Mouse (Mus musculus) frontal cortex, postnatal 14 days (tissue): ENCODE measurements around the gene Saxo1.
A peak's percentile ranks its signal among the peaks of the same experiment; 100 is the strongest.

Experiments
- DNase-seq, 2 experiments: peaks; one replicate each; pipeline ENCODE4 v3.0.0; 2022; ENCODE audit warnings: low spot score in 2 of 2

Gene Saxo1

GRCm38 (mm10) chr4:86527162-86528136 lies 30.7 kb downstream of the Saxo1 start:
- no peak for DNase-seq

DNA sequence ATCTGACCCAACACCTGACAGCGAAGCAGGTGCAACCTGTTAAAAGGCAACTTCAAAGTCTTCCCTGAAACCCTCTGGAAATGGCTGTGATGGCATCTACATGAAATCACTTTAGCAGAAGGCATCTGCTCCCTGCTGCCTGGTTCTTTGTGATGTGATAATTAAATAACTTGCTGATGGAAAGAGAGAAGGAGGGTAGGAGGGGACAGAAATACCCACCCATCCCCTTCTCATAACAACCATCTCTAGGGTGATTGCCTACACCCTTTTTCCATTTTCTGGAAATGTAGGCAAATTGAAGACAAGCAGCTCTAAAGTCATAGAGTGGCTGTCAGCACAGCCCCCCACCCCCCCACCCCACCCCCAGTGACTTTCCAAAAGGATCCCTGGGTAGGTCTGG lies 33.6 kb downstream of the Saxo1 start:
- no peak for DNase-seq

GRCm38 (mm10) chr4:86523771-86524170 lies 34.4 kb downstream of the Saxo1 start:
- no peak for DNase-seq

- DNase-seq, result no peak
Observed at GRCm38 (mm10) chr4:86520695-86521094, 37.4 kb downstream of the Saxo1 start.

DNA sequence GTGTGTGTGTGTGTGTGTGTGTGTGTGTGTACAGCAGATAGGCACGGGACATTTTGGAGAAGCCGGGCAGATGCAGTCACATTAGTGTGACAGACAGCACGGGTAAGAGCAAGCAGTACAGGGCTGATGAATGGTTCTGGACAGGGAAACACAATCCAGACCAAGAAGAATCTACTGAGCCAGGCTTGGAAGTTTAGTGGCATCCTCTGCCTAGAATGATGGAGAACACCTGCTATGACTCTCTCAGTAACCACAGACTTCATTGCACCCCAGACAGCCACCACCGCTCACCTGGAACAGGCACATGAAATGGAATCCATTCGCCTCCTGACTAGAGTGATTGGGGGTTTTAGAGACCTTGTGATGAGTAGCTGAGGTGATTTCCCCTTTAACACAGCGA lies 38.2 kb downstream of the Saxo1 start:
- DNase-seq, result no peak

- DNase-seq, result no peak
Observed at GRCm38 (mm10) chr4:86504656-86505055, 53.5 kb downstream of the Saxo1 start.

DNA sequence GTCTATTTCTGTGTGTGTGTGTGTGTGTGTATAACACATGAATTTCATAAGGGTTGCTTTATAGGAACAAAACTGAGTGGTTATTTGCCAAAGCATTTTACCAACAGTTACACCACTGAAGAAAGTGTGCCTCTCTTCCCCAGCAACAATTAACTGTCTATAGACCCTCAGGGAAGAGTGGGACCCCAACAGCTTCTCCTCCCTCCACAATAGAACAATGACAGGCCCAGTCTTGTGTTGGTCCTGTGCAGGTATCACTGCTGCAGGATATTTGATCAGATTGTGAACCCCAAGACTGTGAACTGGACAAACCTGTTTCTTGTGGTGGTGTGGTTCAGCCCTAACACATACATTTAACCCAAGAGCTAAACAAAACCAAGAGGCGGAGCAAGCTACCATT lies 58.6 kb downstream of the Saxo1 start:
- no peak for DNase-seq

DNA sequence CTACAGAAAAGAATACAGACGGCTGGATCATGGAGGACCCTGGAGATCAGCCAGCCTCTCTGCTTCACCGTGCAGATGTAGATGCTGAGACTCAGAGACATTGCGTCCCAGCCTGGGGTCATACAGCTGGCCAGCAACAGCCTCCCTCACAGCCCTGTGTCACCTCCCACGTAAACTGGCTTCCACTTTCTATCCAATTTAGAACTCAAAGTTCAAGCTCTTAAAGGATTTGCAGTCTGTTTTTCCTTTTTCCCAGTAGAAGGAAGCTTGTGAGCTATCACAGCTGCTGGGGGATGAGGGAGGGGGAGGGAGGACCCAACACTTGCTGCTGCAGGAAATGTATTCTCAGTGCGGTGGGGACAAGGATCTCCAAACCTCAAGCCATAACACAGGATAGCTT lies 59.4 kb downstream of the Saxo1 start:
- no peak for DNase-seq

DNA sequence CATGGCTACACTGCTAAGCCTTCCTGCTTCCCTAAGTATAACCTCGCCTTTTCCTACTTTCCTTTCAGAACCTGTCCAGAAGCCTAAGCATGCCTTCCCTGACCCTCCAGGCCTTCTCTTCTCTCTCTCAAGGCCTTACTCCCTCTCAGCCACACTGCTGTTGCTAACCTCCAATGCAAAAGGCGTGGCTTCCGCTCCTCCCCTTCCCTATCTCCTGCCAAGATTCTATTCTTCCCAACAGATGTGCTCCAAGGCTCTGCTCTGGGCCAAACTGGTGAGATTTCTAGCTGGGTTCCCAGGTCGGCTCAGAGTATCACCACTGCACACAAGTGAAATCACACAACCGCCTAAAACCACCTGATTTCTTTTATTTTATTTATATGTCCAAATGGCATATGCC lies 69.0 kb downstream of the Saxo1 start:
- no peak for DNase-seq

GRCm38 (mm10) chr4:86486901-86487300 lies 71.2 kb downstream of the Saxo1 start:
- DNase-seq, result no peak

GRCm38 (mm10) chr4:86486491-86486890 lies 71.6 kb downstream of the Saxo1 start:
- no peak for DNase-seq

- no peak for DNase-seq
Observed at GRCm38 (mm10) chr4:86485052-86485451, 73.1 kb downstream of the Saxo1 start.

GRCm38 (mm10) chr4:86483686-86484085 lies 74.4 kb downstream of the Saxo1 start:
- no peak for DNase-seq

DNA sequence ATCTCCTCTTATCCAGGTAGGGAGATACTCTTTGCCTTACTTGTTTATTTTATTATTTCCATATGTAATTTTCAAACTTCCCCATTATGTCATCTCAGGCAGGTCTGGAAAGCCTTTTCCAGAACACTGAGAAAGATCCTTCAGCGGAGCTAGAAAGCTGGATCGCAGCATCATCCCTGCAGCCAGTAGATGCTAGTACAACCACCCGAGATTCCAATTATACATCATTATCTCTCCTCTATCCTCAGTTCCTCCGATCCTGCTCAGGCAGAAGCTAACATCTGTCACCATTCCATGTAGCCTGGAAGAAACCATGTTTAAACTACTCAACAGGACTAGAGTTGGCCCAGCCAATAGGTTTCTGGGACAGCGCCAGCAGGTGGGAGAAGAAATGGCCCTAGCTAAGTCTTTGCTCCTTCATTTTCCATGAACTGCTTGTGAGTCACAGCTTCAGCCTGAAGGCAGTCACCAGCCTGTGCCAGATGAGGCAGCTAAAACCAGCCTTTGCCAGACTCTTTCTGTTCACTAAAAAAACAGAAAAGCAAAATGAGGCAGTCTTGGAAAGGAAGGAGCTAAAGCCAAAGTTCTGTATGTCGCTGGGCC lies 75.0 kb downstream of the Saxo1 start:
- DNase-seq, result peak in 1 of 2 experiments; percentile 20

DNA sequence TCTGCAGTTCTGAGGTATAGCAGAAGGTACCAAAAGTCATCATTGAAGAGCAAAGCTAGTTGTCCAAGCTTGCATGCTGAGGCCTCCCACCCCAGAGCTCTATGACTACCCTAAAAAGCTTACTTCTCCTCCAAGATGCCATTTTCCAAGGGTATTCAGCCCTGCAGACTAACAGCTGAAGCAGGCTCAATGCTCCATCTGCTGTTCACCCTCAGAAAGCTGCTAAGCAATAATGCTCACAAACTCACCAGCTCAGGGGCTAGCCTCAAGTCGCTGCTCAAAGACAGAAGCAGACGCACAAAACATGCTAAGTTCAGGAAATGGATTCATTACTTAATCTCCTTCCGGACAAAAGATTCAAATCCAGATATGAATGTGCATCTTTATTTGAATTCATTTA lies 77.2 kb downstream of the Saxo1 start:
- DNase-seq, result no peak

DNA sequence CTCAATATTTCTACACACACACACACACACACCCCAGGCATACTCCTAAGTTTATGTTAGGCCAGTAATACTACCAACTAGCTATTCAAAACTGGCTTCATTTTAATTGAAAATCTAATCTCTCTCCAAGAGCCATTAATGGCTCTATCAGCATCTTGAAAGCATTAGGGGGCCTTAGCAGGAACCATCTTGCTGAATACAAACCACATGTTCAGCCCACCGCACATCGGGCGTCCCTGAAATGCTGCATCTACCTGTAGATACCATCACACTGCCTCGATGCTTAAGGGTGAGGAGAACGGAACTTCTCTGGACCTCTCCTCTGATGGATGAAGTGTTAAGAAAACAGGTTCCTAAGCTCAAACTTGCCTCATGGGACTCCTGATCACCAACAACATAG lies 93.3 kb downstream of the Saxo1 start:
- no peak for DNase-seq

DNA sequence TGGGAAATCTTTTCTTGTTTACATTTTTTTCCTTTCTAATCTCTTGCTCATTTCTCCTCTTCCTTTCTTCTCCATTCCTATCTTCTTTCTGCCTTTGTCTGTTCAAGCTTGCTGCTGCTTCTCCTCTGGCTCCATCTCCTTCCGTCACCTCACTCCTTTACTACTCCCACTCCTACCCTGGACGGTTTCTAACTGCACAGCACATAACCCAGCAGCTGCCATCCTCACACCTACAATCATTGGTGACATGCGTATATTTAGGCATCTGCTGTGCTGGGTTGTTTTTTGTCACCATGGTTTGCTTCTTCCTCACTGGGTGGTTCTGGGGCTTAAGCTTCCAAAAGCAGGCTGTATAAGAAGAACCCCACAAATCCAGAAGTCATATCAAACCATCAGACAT lies 107.7 kb downstream of the Saxo1 start:
- no peak for DNase-seq

GRCm38 (mm10) chr4:86436336-86436735 lies 121.8 kb downstream of the Saxo1 start:
- DNase-seq, result no peak

GRCm38 (mm10) chr4:86435631-86436030 lies 122.5 kb downstream of the Saxo1 start:
- no peak for DNase-seq

GRCm38 (mm10) chr4:86428091-86428745 lies 129.9 kb downstream of the Saxo1 start:
- DNase-seq, result no peak

DNA sequence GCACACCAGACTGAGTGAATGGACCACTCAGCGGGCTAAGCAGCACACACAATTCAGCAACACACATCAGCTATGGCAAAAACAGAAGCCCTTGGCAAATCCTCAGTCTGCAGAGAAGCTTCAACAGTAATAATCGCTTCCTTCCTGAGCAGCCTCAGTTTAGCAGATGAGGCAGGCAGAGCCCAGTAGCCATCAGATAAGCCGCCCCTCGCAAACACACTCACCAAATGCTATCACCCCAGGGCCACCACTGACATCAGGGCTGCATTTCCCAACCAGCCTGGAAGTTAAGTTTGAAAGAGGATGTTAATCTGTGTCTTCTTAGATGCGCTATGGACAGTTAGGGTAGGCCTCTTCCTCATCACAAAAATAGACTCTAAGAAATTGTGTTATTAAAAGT lies 130.8 kb downstream of the Saxo1 start:
- no peak for DNase-seq

- DNase-seq, result no peak
Observed at GRCm38 (mm10) chr4:86426549-86426948, 131.6 kb downstream of the Saxo1 start.

DNA sequence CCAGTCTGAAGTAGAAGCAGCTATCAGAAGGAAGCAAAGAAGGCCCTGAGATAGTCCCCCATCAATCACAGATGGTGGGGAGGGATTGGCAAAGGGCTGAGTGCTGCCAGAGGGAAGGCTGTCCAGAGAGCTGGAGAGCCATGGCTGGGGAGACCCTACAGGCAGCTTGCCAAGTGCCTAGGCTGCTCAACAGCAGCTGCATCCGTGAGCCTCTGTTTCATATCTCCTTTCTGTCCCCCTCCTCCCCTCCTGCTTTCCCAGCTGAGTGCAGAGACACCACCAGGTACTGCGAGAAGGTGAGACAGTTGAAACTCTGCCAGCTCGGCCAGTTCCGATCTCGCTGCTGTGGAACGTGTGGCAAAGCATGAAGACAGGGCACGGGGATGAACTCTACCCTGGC lies 132.5 kb downstream of the Saxo1 start:
- no peak for DNase-seq
